Mouse (Mus musculus) C2C12 (cell line): Measurements from ENCODE around the gene Gm5737.

ENCODE experiments used
- CTCF ChIP-seq: IDR thresholded peaks from one replicate; pipeline ENCODE4 v1.5.1; 2011; ENCODE audit not compliant: control insufficient read depth, insufficient read depth, insufficient read length
- FOSL1 ChIP-seq: IDR thresholded peaks from one replicate; pipeline ENCODE4 v1.8.0; 2011; ENCODE audit warnings: mild to moderate bottlenecking, low read length; ENCODE audit not compliant: poor library complexity, insufficient read depth, severe bottlenecking
- MAX ChIP-seq: IDR thresholded peaks from one replicate; pipeline ENCODE4 v1.6.1; 2011; ENCODE audit warnings: mild to moderate bottlenecking, control low read depth
- MYOD1 ChIP-seq: IDR thresholded peaks from one replicate; pipeline ENCODE4 v1.6.1; 2011; ENCODE audit warnings: low read depth; ENCODE audit not compliant: control insufficient read depth, insufficient read length
- USF1 ChIP-seq: IDR thresholded peaks from one replicate; pipeline ENCODE4 v1.6.1; 2011; ENCODE audit warnings: low read depth, mild to moderate bottlenecking, control low read depth, moderate library complexity

DNA sequence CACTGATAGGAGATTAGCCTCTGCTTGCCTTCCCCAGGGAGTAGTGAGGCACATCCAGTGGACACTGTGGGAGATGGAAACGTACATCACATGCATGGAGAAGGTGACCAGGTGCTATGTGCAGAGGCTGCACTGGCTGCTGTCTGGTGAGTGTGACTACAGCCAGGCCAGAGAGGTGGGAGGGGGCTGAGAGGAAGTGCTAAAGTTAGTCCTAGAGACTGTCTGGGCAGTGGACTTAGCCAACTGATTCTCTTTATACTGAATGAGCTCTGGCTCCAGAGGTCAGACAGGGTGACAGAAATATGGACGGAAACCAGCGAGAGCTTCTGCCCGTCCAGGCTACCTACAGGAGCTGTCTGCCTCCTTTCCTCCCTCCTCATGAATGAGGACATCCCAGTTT, 16.6 kb upstream of the Gm5737 start:
- TF ChIP-seq CTCF: no peak
- TF ChIP-seq MYOD1: no peak
- TF ChIP-seq USF1: no peak
- no peak for TF ChIP-seq FOSL1
- no peak for TF ChIP-seq MAX
